Mouse (Mus musculus) heart, adult 10 weeks (tissue): ENCODE measurements around the gene Btrc. TPM values are rescaled to one million over a fixed set of nuclear protein-coding genes. Genes with fewer than 3 reads are reported as not detected.

Experiments used
- polyA plus RNA-seq: library from polyadenylated mRNA; stranded (reverse); fragments of 350-450 nt; fragmentation: Illumina TruSeq; extraction: RNeasy Lipid Tissue Mini Kit (QIAGEN cat#74804); gene quantifications from one replicate; pipeline ENCODE4 v1.2.3, GENCODE M21; 2014; ENCODE audit warnings: low read depth, low replicate concordance

Gene Btrc
- 15.4 TPM for polyA plus RNA-seq

DNA sequence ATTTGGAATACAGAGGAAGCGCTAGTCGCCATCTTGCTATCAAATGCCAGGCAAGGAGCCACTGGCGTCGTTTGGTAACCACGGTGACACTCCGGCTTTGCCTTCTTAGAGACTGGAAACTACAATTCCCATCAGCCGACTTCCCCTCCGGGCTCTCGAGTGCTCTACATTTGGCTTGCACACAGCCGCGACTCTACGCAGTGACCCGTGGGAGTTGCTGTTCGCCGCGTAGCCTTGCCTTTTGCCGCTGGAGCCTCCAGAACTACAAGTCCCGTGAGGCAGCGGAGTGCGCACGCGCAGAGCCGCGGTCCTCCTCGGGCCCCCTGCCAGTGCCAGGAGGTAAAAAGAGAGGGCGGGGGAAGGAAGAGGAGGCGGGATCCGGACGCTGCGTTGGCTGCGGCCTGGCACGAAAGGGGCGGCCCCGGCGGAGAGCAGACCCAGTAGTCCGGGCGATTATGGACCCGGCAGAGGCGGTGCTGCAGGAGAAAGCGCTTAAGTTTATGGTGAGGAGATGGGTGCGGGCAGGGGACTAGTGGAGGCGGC is at the start of gene Btrc:
Btrc (plus strand) TSS at position 351 of the 543 bp plus-strand sequence.

DNA sequence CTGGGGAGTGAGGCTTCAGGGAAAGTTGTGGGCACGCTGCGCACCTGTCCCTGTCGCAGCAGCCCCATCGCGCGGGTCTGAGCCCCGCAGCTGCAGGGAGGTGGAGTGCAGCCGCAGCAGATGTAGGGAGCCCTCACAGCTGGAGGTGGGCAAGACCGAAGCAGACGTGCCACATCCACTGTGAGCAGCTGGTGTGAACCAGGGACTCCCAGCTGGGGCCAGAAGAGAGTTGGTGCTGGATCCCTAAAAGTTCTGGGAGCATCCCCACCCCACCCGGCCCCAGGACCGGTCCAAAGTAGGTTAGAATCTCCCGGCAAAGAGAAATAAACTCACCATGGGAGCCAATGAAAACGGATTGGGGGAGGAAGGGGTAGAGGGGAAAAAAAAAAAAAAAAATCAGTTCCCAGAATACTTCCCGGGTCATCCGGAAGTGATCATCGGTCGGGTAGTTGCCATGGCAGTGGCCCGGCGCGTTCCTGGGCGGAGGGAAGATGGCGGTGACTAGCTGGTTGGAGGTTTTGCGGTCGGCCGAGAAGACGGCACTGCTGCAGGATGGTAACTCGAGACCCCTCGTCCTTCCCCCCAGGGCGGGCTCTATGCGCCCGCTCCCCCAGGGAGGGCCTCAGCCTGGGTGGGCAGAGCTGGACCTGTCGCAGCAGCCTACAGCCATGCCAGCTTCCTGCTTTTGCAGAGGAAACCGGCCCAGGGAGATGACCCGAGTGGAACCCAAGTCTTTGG is 196.8 kb downstream of the Btrc start, which contains the start of the genes Poll and Gm17018:
Poll (minus strand) TSS at position 379 of the 738 bp plus-strand sequence.
Gm17018 (plus strand) TSS at position 463 of the 738 bp plus-strand sequence.

Other genes starting within 250 kb of the Btrc start
- gene Tlx1, start 213.1 kb upstream of the Btrc start, polyA plus RNA-seq: not detected
- gene Lbx1, start 127.9 kb upstream of the Btrc start, polyA plus RNA-seq: not detected
- gene Poll, start 196.8 kb downstream of the Btrc start, polyA plus RNA-seq: 12.3 TPM
- gene Gm17018, start 196.9 kb downstream of the Btrc start, polyA plus RNA-seq: 14.5 TPM